ENCODE assay signal across 8 mouse cellular contexts in genomic region chr16:95585541-95586310, GRCm38 (mm10). TPM values are rescaled to one million over a fixed set of nuclear protein-coding genes. Genes with fewer than 3 reads are reported as not detected.
DNase-seq lines count a peak whose midpoint lies in the region; ATAC-seq and TF ChIP-seq lines count a peak whose summit lies in the region.

No protein-coding gene starts in this region.

- 2% methylated on average over 36 of the region's 36 CpGs for WGBS in heart, embryonic 12.5 days
- WGBS in lung, postnatal 0 days = under 1% methylated on average over 34 of the region's 36 CpGs
- 2% methylated on average over 36 of the region's 36 CpGs for WGBS in olfactory bulb, adult 2 months

- no peak overlapping the region for H3K27ac ChIP-seq in heart, embryonic 12.5 days (ENCODE audit: poor library complexity, severe bottlenecking)
- peak overlapping the region; percentile 14; the same call in 1 of the 2 replicates for H3K27ac ChIP-seq in lung, postnatal 0 days (ENCODE audit: low read length)
- no peak overlapping the region for H3K27ac ChIP-seq in olfactory bulb, adult 2 months (ENCODE audit: insufficient read depth, low read depth, low read length)

- H3K4me1 ChIP-seq in heart, embryonic 12.5 days (replicated peaks) = peaks cover 10% of the 10 kb centered on the region
- peaks cover 4% of the 10 kb centered on the region for H3K4me1 ChIP-seq in lung, postnatal 0 days (ENCODE audit: insufficient read depth, low read depth, low read length)
- peaks cover 12% of the 10 kb centered on the region for H3K4me1 ChIP-seq in olfactory bulb, adult 2 months (ENCODE audit: control insufficient read depth, insufficient read depth, low read length)

- no peak for TF ChIP-seq POLR2A in olfactory bulb, adult 2 months (IDR thresholded peaks at IDR 0.05; ENCODE audit: insufficient read depth, low read depth, low read length)

- no peaks in the 10 kb centered on the region for H3K9me3 ChIP-seq in heart, embryonic 12.5 days (replicated peaks)
- H3K9me3 ChIP-seq in lung, postnatal 0 days (ENCODE audit: low read length) = no peaks in the 10 kb centered on the region

- no peak for TF ChIP-seq EP300 in lung, postnatal 0 days (IDR thresholded peaks at IDR 0.05)

- peak overlapping the region; percentile 50 for H3K4me3 ChIP-seq in heart, embryonic 12.5 days
- peak overlapping the region; percentile 28 for H3K4me3 ChIP-seq in lung, postnatal 0 days (ENCODE audit: low read depth, low read length)
- H3K4me3 ChIP-seq in olfactory bulb, adult 2 months (ENCODE audit: insufficient read depth, low read depth, low read length) = no peak overlapping the region; the same call in none of the 2 replicates

- DNase-seq in heart, adult 11 months = peak; percentile 92
- no peak for DNase-seq in heart, adult 8-10 months (ENCODE audit: low spot score)
- peak; percentile 39 to 66 for DNase-seq in cerebellum, postnatal 25 days
- peak; percentile 56 for DNase-seq in kidney, postnatal 10 days
- DNase-seq in lung, postnatal 0 days (ENCODE audit: low spot score) = peak; percentile 51
- DNase-seq in urinary bladder, adult 2 months (ENCODE audit: low spot score) = peak; percentile 26

- peaks cover 79% of the 10 kb centered on the region for H3K27me3 ChIP-seq in heart, embryonic 12.5 days (replicated peaks)
- H3K27me3 ChIP-seq in lung, postnatal 0 days (replicated peaks; ENCODE audit: insufficient read depth, low read length) = peaks cover 18% of the 10 kb centered on the region; the same call in 1 of the 2 replicates

- no peaks in the 10 kb centered on the region for H3K36me3 ChIP-seq in heart, embryonic 12.5 days
- H3K36me3 ChIP-seq in lung, postnatal 0 days (ENCODE audit: insufficient read depth, low read length) = no peaks in the 10 kb centered on the region

- H3K4me2 ChIP-seq in heart, embryonic 12.5 days = peak overlapping the region; percentile 96
- peak overlapping the region; percentile 50 for H3K4me2 ChIP-seq in lung, postnatal 0 days (replicated peaks; ENCODE audit: low read depth, low read length)

- peak overlapping the region; percentile 64 for H3K9ac ChIP-seq in heart, embryonic 12.5 days
- H3K9ac ChIP-seq in lung, postnatal 0 days (replicated peaks; ENCODE audit: low read depth) = no peak overlapping the region

- ATAC-seq in heart, embryonic 12.5 days (ENCODE audit: insufficient number of reproducible peaks, low FRiP score) = peak; percentile 80
- peak; percentile 87 for ATAC-seq in lung, postnatal 0 days

- TF ChIP-seq CTCF in lung, postnatal 0 days (IDR thresholded peaks at IDR 0.05) = peak; percentile 59
- 0 out of 2 replicates have a peak, but pooled peaks have one; percentile 18 for TF ChIP-seq CTCF in olfactory bulb, adult 2 months (IDR thresholded peaks at IDR 0.05; ENCODE audit: insufficient read depth, low read depth, low read length)

RNA-seq across cellular contexts. Expression of gene Erg, which starts 0.7 kb away (rescaled TPM):
- 10 to 100 TPM; 20.8 to 31.1 (median 27.7) TPM for total RNA-seq in heart, adult 8-10 months (2022)
- polyA plus RNA-seq in heart, embryonic 12.5 days (2016; fragmentation: Nextera tagmentation; extraction: Ambion mirVana) = 4.5 and 5.4 TPM in 2 replicates
- 13.2 and 14.5 TPM in 2 replicates for polyA plus RNA-seq in lung, postnatal 0 days (2015; fragmentation: Nextera tagmentation; extraction: Ambion mirVana)
- not detected in 2 replicates for polyA plus RNA-seq in olfactory bulb, adult 2 months (2012; ENCODE audit: insufficient read depth, insufficient read length, low replicate concordance, missing spikeins)
- 6.1 and 8.3 TPM in 2 replicates for polyA plus RNA-seq in urinary bladder, adult 2 months (2012; rRNA removed)
